Mouse (Mus musculus) megakaryocyte progenitor cell, adult 5-6 weeks (primary cell): ENCODE results near the gene Tmem88. TPM values are rescaled to one million over a fixed set of nuclear protein-coding genes. Genes with fewer than 3 reads are reported as not detected.

ENCODE experiments used
- ATAC-seq: replicated peaks from 2 replicates; pipeline ENCODE4 v1.8.0; 2016; ENCODE audit warnings: mild to moderate bottlenecking, moderate TSS enrichment, inconsistent platforms; ENCODE audit not compliant: poor library complexity
- total RNA-seq, 2 experiments: library from RNA; stranded (forward) in 1 of 2; stranded (reverse) in 1 of 2; fragments of 157-497, 149-512 nt in 1 of 2; fragments of 200-1000 nt in 1 of 2; gene quantifications; 2 replicates each; pipeline versions ENCODE4 v1.2.3 to v1.2.4; 2015 to 2017

Tmem88 gene
- total RNA-seq, 2 experiments from 2014 or later: 0.07 to 0.12 TPM

GRCm38 (mm10) chr11:69366157-69366854, 31.7 kb downstream of the Tmem88 start:
- peak; percentile 86 for ATAC-seq

GRCm38 (mm10) chr11:69365722-69366121, 32.3 kb downstream of the Tmem88 start:
- no peak for ATAC-seq

- peak; percentile 21 for ATAC-seq
Observed at GRCm38 (mm10) chr11:69364910-69365309, 33.1 kb downstream of the Tmem88 start.

- no peak for ATAC-seq
Observed at GRCm38 (mm10) chr11:69364376-69364775, 33.7 kb downstream of the Tmem88 start.

GRCm38 (mm10) chr11:69362479-69362878, 35.6 kb downstream of the Tmem88 start:
- no peak for ATAC-seq

- ATAC-seq: no peak
Observed at GRCm38 (mm10) chr11:69362021-69362420, 36.0 kb downstream of the Tmem88 start.

GRCm38 (mm10) chr11:69357690-69358089, 40.3 kb downstream of the Tmem88 start:
- ATAC-seq: no peak

- ATAC-seq: no peak
Observed at GRCm38 (mm10) chr11:69356544-69356943, 41.5 kb downstream of the Tmem88 start.

Other genes starting within 250 kb of the Tmem88 start
- gene Alox12b, start 241.2 kb downstream of the Tmem88 start, total RNA-seq (2015): not detected in 2 replicates
- gene Alox12b, start 241.2 kb downstream of the Tmem88 start, total RNA-seq (2017): not detected in 2 replicates
- 0.07 TPM in 1 of 2 replicates, not detected in the other for gene Alox8, start 200.4 kb downstream of the Tmem88 start, total RNA-seq (2015)
- gene Alox8, start 200.4 kb downstream of the Tmem88 start, total RNA-seq (2017): 0.44 TPM in 1 of 2 replicates, not detected in the other
- 0.10 TPM in 1 of 2 replicates, not detected in the other for gene Gucy2e, start 161.2 kb downstream of the Tmem88 start, total RNA-seq (2015)
- 0.03 TPM in 1 of 2 replicates, not detected in the other for gene Gucy2e, start 161.2 kb downstream of the Tmem88 start, total RNA-seq (2017)
- 30.5 and 49.5 TPM in 2 replicates for gene Cntrob, start 74.5 kb downstream of the Tmem88 start, total RNA-seq (2015)
- 26.9 and 29.8 TPM in 2 replicates for gene Cntrob, start 74.5 kb downstream of the Tmem88 start, total RNA-seq (2017)
- 117 and 136 TPM in 2 replicates for gene Trappc1, start 74.3 kb downstream of the Tmem88 start, total RNA-seq (2015)
- 87.2 and 103 TPM in 2 replicates for gene Trappc1, start 74.3 kb downstream of the Tmem88 start, total RNA-seq (2017)
- 0.07 and 0.34 TPM in 2 replicates for gene Kcnab3, start 72.0 kb downstream of the Tmem88 start, total RNA-seq (2015)
- gene Kcnab3, start 72.0 kb downstream of the Tmem88 start, total RNA-seq (2017): 0.14 TPM in 1 of 2 replicates, not detected in the other
- gene Rnf227, start 57.8 kb downstream of the Tmem88 start, total RNA-seq (2015): 4.3 and 6.2 TPM in 2 replicates
- 5.1 and 7.1 TPM in 2 replicates for gene Rnf227, start 57.8 kb downstream of the Tmem88 start, total RNA-seq (2017)
- 17.0 and 22.4 TPM in 2 replicates for gene Chd3, start 28.8 kb downstream of the Tmem88 start, total RNA-seq (2015)
- 19.9 and 38.2 TPM in 2 replicates for gene Chd3, start 28.8 kb downstream of the Tmem88 start, total RNA-seq (2017)
- 114 and 125 TPM in 2 replicates for gene Naa38, start 2.7 kb downstream of the Tmem88 start, total RNA-seq (2015)
- 146 and 205 TPM in 2 replicates for gene Naa38, start 2.7 kb downstream of the Tmem88 start, total RNA-seq (2017)
- gene Cyb5d1, start 2.6 kb downstream of the Tmem88 start, total RNA-seq (2015): 15.4 and 16.6 TPM in 2 replicates
- gene Cyb5d1, start 2.6 kb downstream of the Tmem88 start, total RNA-seq (2017): 34.2 and 50.3 TPM in 2 replicates
- 10.4 and 11.7 TPM in 2 replicates for gene Kdm6b, start 15.4 kb upstream of the Tmem88 start, total RNA-seq (2015)
- 1.8 and 2.9 TPM in 2 replicates for gene Kdm6b, start 15.4 kb upstream of the Tmem88 start, total RNA-seq (2017)
- gene Dnah2, start 150.9 kb upstream of the Tmem88 start, total RNA-seq (2015): 0.07 TPM in 1 of 2 replicates, not detected in the other
- under 0.01 TPM in 1 of 2 replicates, not detected in the other for gene Dnah2, start 150.9 kb upstream of the Tmem88 start, total RNA-seq (2017)
- 0.15 TPM in 1 of 2 replicates, not detected in the other for gene Efnb3, start 162.0 kb upstream of the Tmem88 start, total RNA-seq (2015)
- gene Efnb3, start 162.0 kb upstream of the Tmem88 start, total RNA-seq (2017): 0.24 and 0.33 TPM in 2 replicates
- gene Wrap53, start 182.0 kb upstream of the Tmem88 start, total RNA-seq (2015): 16.2 and 18.3 TPM in 2 replicates
- gene Wrap53, start 182.0 kb upstream of the Tmem88 start, total RNA-seq (2017): 6.2 and 6.9 TPM in 2 replicates
- gene Trp53, start 182.1 kb upstream of the Tmem88 start, total RNA-seq (2015): 124 and 173 TPM in 2 replicates
- 65.1 and 65.6 TPM in 2 replicates for gene Trp53, start 182.1 kb upstream of the Tmem88 start, total RNA-seq (2017)
- 19.6 and 44.5 TPM in 2 replicates for gene Atp1b2, start 207.7 kb upstream of the Tmem88 start, total RNA-seq (2015)
- 2.0 and 4.0 TPM in 2 replicates for gene Atp1b2, start 207.7 kb upstream of the Tmem88 start, total RNA-seq (2017)
- not detected in 2 replicates for gene Shbg, start 219.7 kb upstream of the Tmem88 start, total RNA-seq (2015)
- not detected in 2 replicates for gene Shbg, start 219.7 kb upstream of the Tmem88 start, total RNA-seq (2017)
- not detected in 2 replicates for gene Sat2, start 223.8 kb upstream of the Tmem88 start, total RNA-seq (2015)
- gene Sat2, start 223.8 kb upstream of the Tmem88 start, total RNA-seq (2017): 0.37 and 1.5 TPM in 2 replicates
- 27.3 and 43.5 TPM in 2 replicates for gene Fxr2, start 234.8 kb upstream of the Tmem88 start, total RNA-seq (2015)
- 35.5 and 41.5 TPM in 2 replicates for gene Fxr2, start 234.8 kb upstream of the Tmem88 start, total RNA-seq (2017)